Mouse (Mus musculus): ENCODE data around the gene Myb. TPM values are rescaled to one million over a fixed set of nuclear protein-coding genes. Genes with fewer than 3 reads are reported as not detected.

The Myb gene
- polyA plus RNA-seq (2014; fragmentation: Illumina TruSeq; extraction: RNeasy Lipid Tissue Mini Kit (QIAGEN cat#74804); ENCODE audit: low read depth, low replicate concordance) = 0.28 TPM

GRCm38 (mm10) chr10:21160537-21161358, at the start of gene Myb:
Gene Myb (minus strand): TSS chr10:21160984.

Other genes with a start within 250 kb of the Myb start
- gene Ahi1, start 208.4 kb downstream of the Myb start, polyA plus RNA-seq (2014; fragmentation: Illumina TruSeq; extraction: RNeasy Lipid Tissue Mini Kit (QIAGEN cat#74804); ENCODE audit: low read depth, low replicate concordance) = 142 TPM
- gene Hbs1l, start 135.0 kb upstream of the Myb start, polyA plus RNA-seq (2014; fragmentation: Illumina TruSeq; extraction: RNeasy Lipid Tissue Mini Kit (QIAGEN cat#74804); ENCODE audit: low read depth, low replicate concordance) = 161 TPM
- gene Aldh8a1, start 216.3 kb upstream of the Myb start, polyA plus RNA-seq (2014; fragmentation: Illumina TruSeq; extraction: RNeasy Lipid Tissue Mini Kit (QIAGEN cat#74804); ENCODE audit: low read depth, low replicate concordance) = 1.4 TPM

Data from testis, adult 10 weeks (tissue).